Mouse (Mus musculus): ENCODE results near the gene Idi2. TPM values are rescaled to one million over a fixed set of nuclear protein-coding genes. Genes with fewer than 3 reads are reported as not detected.

Gene Idi2
- not detected for polyA plus RNA-seq (2014; fragmentation: Illumina TruSeq; extraction: RNeasy Lipid Tissue Mini Kit (QIAGEN cat#74804); ENCODE audit: low read depth, low replicate concordance)

GRCm38 (mm10) chr13:8952563-8952962 lies at the start of gene Idi2:
Idi2 (plus strand) TSS chr13:8952863.

GRCm38 (mm10) chr13:8948131-8948530 lies 4.5 kb upstream of the Idi2 start, which contains the start of gene Gm9745:
Gm9745 (minus strand) TSS chr13:8948231.

DNA sequence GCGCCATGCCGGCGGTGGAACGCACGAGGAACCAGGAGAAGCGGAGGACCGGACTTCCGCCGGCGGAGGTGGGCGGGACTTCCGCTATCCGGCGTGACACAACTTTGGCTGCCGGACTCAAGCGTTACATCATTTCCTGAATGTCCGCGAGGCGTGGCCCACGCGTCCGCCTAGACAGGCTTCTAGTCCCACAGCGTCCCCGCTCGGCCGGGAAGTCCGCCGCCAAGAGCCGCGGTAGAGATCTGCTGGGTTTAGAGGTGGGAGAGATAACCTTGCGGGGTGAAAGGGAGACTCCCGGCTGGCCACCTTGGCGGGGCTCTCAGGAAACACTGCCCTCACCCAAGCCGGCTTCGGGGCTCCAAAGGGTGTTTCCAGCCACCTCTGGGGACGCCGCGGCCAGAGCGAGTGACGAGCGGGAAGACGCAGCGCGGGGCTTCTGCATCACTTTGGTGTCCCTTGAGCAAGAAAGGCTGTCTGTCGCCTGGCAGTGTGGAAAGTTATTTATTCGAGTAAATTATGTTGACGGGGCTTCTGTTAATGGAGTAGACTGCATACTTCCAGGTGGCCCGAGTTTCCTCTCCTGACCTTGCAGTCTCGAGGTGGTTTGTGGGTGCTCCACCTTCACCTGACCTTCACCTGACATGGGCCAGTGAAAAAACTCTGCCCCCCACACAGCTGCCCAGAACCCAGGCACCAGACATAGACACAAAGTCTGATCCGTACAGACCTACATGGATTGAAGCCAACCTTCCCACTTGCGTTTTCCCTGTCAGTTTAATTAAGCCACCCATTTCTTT lies 43.5 kb downstream of the Idi2 start, which contains the start of gene Gtpbp4:
Gtpbp4 (minus strand) TSS at position 94 of the 797 bp plus-strand sequence.

Other genes starting within 250 kb of the Idi2 start
- 44.1 TPM for gene Wdr37, start 81.0 kb upstream of the Idi2 start, polyA plus RNA-seq (2014; fragmentation: Illumina TruSeq; extraction: RNeasy Lipid Tissue Mini Kit (QIAGEN cat#74804); ENCODE audit: low read depth, low replicate concordance)
- gene Idi1, start 67.4 kb upstream of the Idi2 start, polyA plus RNA-seq (2014; fragmentation: Illumina TruSeq; extraction: RNeasy Lipid Tissue Mini Kit (QIAGEN cat#74804); ENCODE audit: low read depth, low replicate concordance): 307 TPM
- not detected for gene Gm9745, start 4.6 kb upstream of the Idi2 start, polyA plus RNA-seq (2014; fragmentation: Illumina TruSeq; extraction: RNeasy Lipid Tissue Mini Kit (QIAGEN cat#74804); ENCODE audit: low read depth, low replicate concordance)
- 60.5 TPM for gene Gtpbp4, start 43.2 kb downstream of the Idi2 start, polyA plus RNA-seq (2014; fragmentation: Illumina TruSeq; extraction: RNeasy Lipid Tissue Mini Kit (QIAGEN cat#74804); ENCODE audit: low read depth, low replicate concordance)
- 109 TPM for gene Larp4b, start 141.0 kb downstream of the Idi2 start, polyA plus RNA-seq (2014; fragmentation: Illumina TruSeq; extraction: RNeasy Lipid Tissue Mini Kit (QIAGEN cat#74804); ENCODE audit: low read depth, low replicate concordance)

Measured in sigmoid colon, adult 10 weeks (tissue).